Mouse (Mus musculus) cortical plate, adult 2 months (tissue): ENCODE measurements around the gene Gm11213. TPM values are rescaled to one million over a fixed set of nuclear protein-coding genes. Genes with fewer than 3 reads are reported as not detected.

ENCODE experiments used
- H3K27ac ChIP-seq: fragments of 200-500 bp; 2 replicates; pipeline ENCODE4 v1.5.1; 2012; ENCODE audit warnings: low read length, control low read depth, inconsistent platforms; ENCODE audit not compliant: insufficient read depth
- H3K4me1 ChIP-seq: fragments of 200-500 bp; 2 replicates; pipeline ENCODE4 v1.6.1; 2011; ENCODE audit warnings: low read length; ENCODE audit not compliant: control insufficient read depth, insufficient read depth
- H3K4me3 ChIP-seq: fragments of 200-500 bp; 2 replicates; pipeline ENCODE4 v1.5.1; 2011; ENCODE audit warnings: mild to moderate bottlenecking, low read length, control low read depth; ENCODE audit not compliant: insufficient read depth
- CTCF ChIP-seq: fragments of 200-500 bp; IDR thresholded peaks from 2 replicates; pipeline ENCODE4 v1.5.1; 2011; ENCODE audit warnings: mild to moderate bottlenecking, control low read depth, low read length; ENCODE audit not compliant: insufficient read depth; ENCODE audit errors: extremely low read depth
- POLR2A ChIP-seq: fragments of 200-500 bp; IDR thresholded peaks from 2 replicates; pipeline ENCODE4 v1.6.1; 2011; ENCODE audit warnings: mild to moderate bottlenecking, low read length, control low read depth; ENCODE audit not compliant: insufficient read depth; ENCODE audit errors: extremely low read depth
- polyA plus RNA-seq: library from polyadenylated mRNA; depleted of rRNA; stranded (reverse); fragments of >200 nt; gene quantifications from 2 replicates; pipeline ENCODE4 v1.2.3, GENCODE M21; 2012

Gene Gm11213
- polyA plus RNA-seq, 1 experiment = not detected

GRCm38 (mm10) chr4:63585216-63585615 lies 19.8 kb downstream of the Gm11213 start:
- Histone ChIP-seq H3K4me1 (no peaks in the 10 kb centered on the region), H3K4me3 (no peak overlapping the region), H3K27ac (no peak overlapping the region)
- TF ChIP-seq CTCF (no peak), POLR2A (no peak)

DNA sequence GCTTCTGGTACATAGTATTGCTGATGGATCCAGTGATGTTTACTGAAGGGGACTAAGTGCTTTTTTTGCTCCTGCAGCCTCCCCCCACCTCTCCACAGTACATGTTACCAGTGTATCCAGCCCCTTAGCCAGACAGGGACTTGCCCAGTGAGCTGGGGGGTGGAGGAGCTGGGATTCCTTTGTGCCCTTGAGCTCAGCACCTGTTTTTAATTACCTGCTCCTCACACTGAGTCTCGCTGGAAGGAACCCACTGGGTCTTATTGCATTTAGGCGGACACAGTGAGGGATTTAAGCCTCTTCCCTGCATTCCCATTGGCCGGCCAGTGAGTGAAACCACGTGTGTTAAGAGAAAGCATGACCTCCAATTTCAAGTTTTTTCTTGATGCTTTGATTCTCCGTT lies 22.5 kb downstream of the Gm11213 start:
- Histone ChIP-seq H3K4me3 (no peak overlapping the region), H3K27ac (no peak overlapping the region), H3K4me1 (no peaks in the 10 kb centered on the region)
- TF ChIP-seq CTCF = no peak
- no peak for TF ChIP-seq POLR2A

DNA sequence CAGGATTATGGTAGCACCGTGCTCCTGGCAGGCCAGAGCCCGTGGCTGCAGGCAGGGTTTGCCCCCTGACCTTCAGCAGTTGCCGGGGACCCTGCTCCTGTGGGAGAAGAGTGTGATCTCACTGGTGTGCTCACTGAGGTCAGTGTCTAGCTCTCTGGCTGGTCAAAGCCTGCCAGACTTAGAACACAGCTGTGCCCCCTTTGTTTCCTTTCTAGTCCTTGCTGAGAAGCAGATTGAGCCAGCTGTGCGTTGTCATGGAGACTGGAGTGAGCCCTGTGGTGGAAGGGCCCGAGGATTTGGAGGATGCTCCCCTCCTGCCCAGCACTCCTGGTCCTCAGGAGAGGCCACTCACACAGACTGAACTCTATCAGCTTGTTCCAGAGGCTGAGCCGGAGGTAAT lies 25.0 kb downstream of the Gm11213 start:
- Histone ChIP-seq H3K4me1 (no peaks in the 10 kb centered on the region), H3K4me3 (no peak overlapping the region), H3K27ac (no peak overlapping the region)
- no peak for TF ChIP-seq POLR2A
- no peak for TF ChIP-seq CTCF

- TF ChIP-seq CTCF (no peak), POLR2A (no peak)
- Histone ChIP-seq H3K27ac (no peak overlapping the region), H3K4me1 (no peaks in the 10 kb centered on the region), H3K4me3 (no peak overlapping the region)
Observed at GRCm38 (mm10) chr4:63579649-63580048, 25.4 kb downstream of the Gm11213 start.

- Histone ChIP-seq H3K4me3 (no peak overlapping the region), H3K4me1 (peaks cover 2% of the 10 kb centered on the region; the same call in 1 of the 2 replicates), H3K27ac (no peak overlapping the region)
- TF ChIP-seq POLR2A = no peak
- TF ChIP-seq CTCF = no peak
Observed at GRCm38 (mm10) chr4:63572621-63573020, 32.4 kb downstream of the Gm11213 start.

- TF ChIP-seq POLR2A (no peak), CTCF (no peak)
- peaks cover 2% of the 10 kb centered on the region; the same call in 1 of the 2 replicates for H3K4me1 ChIP-seq
- H3K4me3 ChIP-seq = no peak overlapping the region
- no peak overlapping the region for H3K27ac ChIP-seq
Observed at GRCm38 (mm10) chr4:63570208-63570781, 34.8 kb downstream of the Gm11213 start.

GRCm38 (mm10) chr4:63569322-63569721 lies 35.7 kb downstream of the Gm11213 start:
- Histone ChIP-seq H3K27ac (no peak overlapping the region), H3K4me3 (no peak overlapping the region), H3K4me1 (peaks cover 2% of the 10 kb centered on the region; the same call in 1 of the 2 replicates)
- no peak for TF ChIP-seq CTCF
- TF ChIP-seq POLR2A = no peak

DNA sequence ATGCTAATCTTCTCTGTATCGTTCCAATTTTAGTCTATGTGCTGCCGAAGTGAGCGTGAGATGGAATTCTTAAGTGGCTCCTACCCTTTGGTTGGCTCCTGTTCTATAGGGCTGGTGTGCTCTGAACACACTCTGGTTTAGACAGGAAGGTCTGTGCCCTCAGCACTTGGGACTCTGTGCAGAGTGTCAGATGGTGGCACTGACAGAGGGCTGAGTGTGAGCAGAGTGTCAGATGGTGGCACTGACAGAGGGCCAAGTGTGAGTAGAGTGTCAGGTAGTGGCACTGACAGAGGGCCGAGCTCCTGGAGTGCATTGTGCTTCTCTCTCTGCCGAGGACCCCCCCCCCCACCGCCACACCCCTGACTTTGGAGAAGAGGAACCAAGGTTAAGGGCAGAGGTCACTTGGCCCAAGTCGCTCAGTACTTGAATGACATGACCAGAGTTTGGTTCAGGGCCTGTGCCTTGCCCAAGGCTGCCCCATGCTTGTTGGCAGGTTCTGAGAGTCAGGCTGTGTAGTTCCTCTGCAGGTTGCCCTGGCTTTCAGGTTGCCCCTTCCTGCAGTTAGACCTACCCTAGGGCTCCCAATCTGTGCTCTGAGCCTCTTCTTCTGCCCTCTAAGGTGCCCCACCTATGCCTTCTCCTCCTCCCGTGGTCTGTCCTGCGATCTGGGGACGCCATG lies 37.2 kb downstream of the Gm11213 start:
- TF ChIP-seq POLR2A (no peak), CTCF (no peak)
- H3K4me3 ChIP-seq = no peak overlapping the region
- H3K4me1 ChIP-seq = peaks cover 2% of the 10 kb centered on the region; the same call in 1 of the 2 replicates
- no peak overlapping the region for H3K27ac ChIP-seq

DNA sequence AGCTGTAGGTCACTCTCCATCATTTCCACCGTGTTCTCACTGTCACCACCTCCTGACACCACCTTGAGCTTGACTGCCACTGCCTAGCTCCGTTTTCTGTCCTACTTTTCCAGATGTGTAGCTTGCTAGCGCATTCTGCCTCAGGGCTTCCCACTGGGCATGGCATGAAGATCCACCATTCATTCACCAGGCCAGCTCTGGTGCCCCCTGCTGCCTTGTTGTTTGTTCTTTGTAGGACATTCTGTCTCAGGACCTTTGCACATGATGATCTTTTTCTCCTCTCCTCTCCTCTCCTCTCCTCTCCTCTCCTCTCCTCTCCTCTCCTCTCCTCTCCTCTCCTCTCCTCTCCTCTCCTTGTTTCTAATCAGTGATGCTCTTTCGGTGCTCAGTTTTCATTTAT lies 42.3 kb downstream of the Gm11213 start:
- no peak for TF ChIP-seq POLR2A
- no peak for TF ChIP-seq CTCF
- peaks cover 3% of the 10 kb centered on the region for H3K4me1 ChIP-seq
- H3K27ac ChIP-seq = no peak overlapping the region
- no peak overlapping the region for H3K4me3 ChIP-seq

- H3K4me1 ChIP-seq = peaks cover 5% of the 10 kb centered on the region
- H3K27ac ChIP-seq = no peak overlapping the region
- no peak overlapping the region for H3K4me3 ChIP-seq
- no peak for TF ChIP-seq POLR2A
- no peak for TF ChIP-seq CTCF
Observed at GRCm38 (mm10) chr4:63561861-63562675, 43.0 kb downstream of the Gm11213 start.
